Mouse (Mus musculus): ENCODE data around the gene Cwc25. TPM values are rescaled to one million over a fixed set of nuclear protein-coding genes. Genes with fewer than 3 reads are reported as not detected.
A peak's percentile ranks its signal among the peaks of the same experiment; 100 is the strongest.

Cwc25 gene
- polyA plus RNA-seq, 1 experiment from 2014 or later: 10.5 TPM

- Histone ChIP-seq H3K9ac (ENCODE audit: low read length) (no peak overlapping the region), H3K4me2 (ENCODE audit: low read length) (no peak overlapping the region), H3K27ac (ENCODE audit: low read depth) (peak overlapping the region; percentile 78; the same call in 1 of the 2 replicates), H3K27me3 (replicated peaks; ENCODE audit: control insufficient read depth, insufficient read depth, low read length) (no peaks in the 10 kb centered on the region), H3K9me3 (ENCODE audit: control insufficient read depth, low read length) (no peaks in the 10 kb centered on the region), H3K36me3 (ENCODE audit: control insufficient read depth, insufficient read depth, low read length) (peaks cover 52% of the 10 kb centered on the region), H3K4me1 (replicated peaks; ENCODE audit: control insufficient read depth, insufficient read depth, low read length) (peaks cover 91% of the 10 kb centered on the region), H3K4me3 (ENCODE audit: low read depth, low read length) (no peak overlapping the region)
- WGBS: 54% methylated on average over 7 of the region's 7 CpGs
- ATAC-seq (replicated peaks; ENCODE audit: low FRiP score, low TSS enrichment, low read depth): no peak
- no peak for DNase-seq (ENCODE audit: low spot score)
Observed at GRCm38 (mm10) chr11:97809235-97810121, 43.1 kb upstream of the Cwc25 start.

- ATAC-seq (replicated peaks; ENCODE audit: low FRiP score, low TSS enrichment, low read depth): 0 out of 2 replicates have a peak, but pooled peaks have one; percentile 5
- peaks cover 46% of the 10 kb centered on the region for H3K36me3 ChIP-seq (ENCODE audit: control insufficient read depth, insufficient read depth, low read length)
Observed at GRCm38 (mm10) chr11:97808621-97809234, 42.4 kb upstream of the Cwc25 start.

GRCm38 (mm10) chr11:97808093-97808492, 41.7 kb upstream of the Cwc25 start:
- 25% methylated on average over 2 of the region's 2 CpGs for WGBS
- H3K4me2 ChIP-seq (ENCODE audit: low read length): peak overlapping the region; percentile 25
- no peak for DNase-seq (ENCODE audit: low spot score)

More at GRCm38 (mm10) chr11:97808621-97809234, 42.4 kb upstream of the Cwc25 start:
- peak overlapping the region; percentile 25; the same call in 1 of the 2 replicates for H3K4me2 ChIP-seq (ENCODE audit: low read length)
- H3K27ac ChIP-seq (ENCODE audit: low read depth): peak overlapping the region; percentile 78; the same call in 1 of the 2 replicates
- no peaks in the 10 kb centered on the region for H3K27me3 ChIP-seq (replicated peaks; ENCODE audit: control insufficient read depth, insufficient read depth, low read length)
- no peak overlapping the region for H3K9ac ChIP-seq (ENCODE audit: low read length)
- no peak overlapping the region for H3K4me3 ChIP-seq (ENCODE audit: low read depth, low read length)
- H3K4me1 ChIP-seq (replicated peaks; ENCODE audit: control insufficient read depth, insufficient read depth, low read length): peaks cover 96% of the 10 kb centered on the region
- no peaks in the 10 kb centered on the region for H3K9me3 ChIP-seq (ENCODE audit: control insufficient read depth, low read length)
- peak; percentile 66 for DNase-seq (ENCODE audit: low spot score)
- 36% methylated on average over 5 of the region's 5 CpGs for WGBS

GRCm38 (mm10) chr11:97807626-97808025, 41.3 kb upstream of the Cwc25 start:
- WGBS: 20% methylated on average over 6 of the region's 6 CpGs
- Histone ChIP-seq H3K4me2 (ENCODE audit: low read length) (peak overlapping the region; percentile 25; the same call in 1 of the 2 replicates), H3K9me3 (ENCODE audit: control insufficient read depth, low read length) (no peaks in the 10 kb centered on the region), H3K4me1 (replicated peaks; ENCODE audit: control insufficient read depth, insufficient read depth, low read length) (peaks cover 94% of the 10 kb centered on the region), H3K4me3 (ENCODE audit: low read depth, low read length) (no peak overlapping the region), H3K27ac (ENCODE audit: low read depth) (peak overlapping the region; percentile 78), H3K36me3 (ENCODE audit: control insufficient read depth, insufficient read depth, low read length) (peaks cover 37% of the 10 kb centered on the region), H3K27me3 (replicated peaks; ENCODE audit: control insufficient read depth, insufficient read depth, low read length) (no peaks in the 10 kb centered on the region), H3K9ac (ENCODE audit: low read length) (no peak overlapping the region)
- DNase-seq (ENCODE audit: low spot score) (no peak), ATAC-seq (replicated peaks; ENCODE audit: low FRiP score, low TSS enrichment, low read depth) (no peak)

More at GRCm38 (mm10) chr11:97808093-97808492, 41.7 kb upstream of the Cwc25 start:
- H3K27me3 ChIP-seq (replicated peaks; ENCODE audit: control insufficient read depth, insufficient read depth, low read length): no peaks in the 10 kb centered on the region
- ATAC-seq (replicated peaks; ENCODE audit: low FRiP score, low TSS enrichment, low read depth): no peak
- H3K4me1 ChIP-seq (replicated peaks; ENCODE audit: control insufficient read depth, insufficient read depth, low read length): peaks cover 95% of the 10 kb centered on the region
- H3K36me3 ChIP-seq (ENCODE audit: control insufficient read depth, insufficient read depth, low read length): peaks cover 39% of the 10 kb centered on the region
- no peaks in the 10 kb centered on the region for H3K9me3 ChIP-seq (ENCODE audit: control insufficient read depth, low read length)
- peak overlapping the region; percentile 78 for H3K27ac ChIP-seq (ENCODE audit: low read depth)
- no peak overlapping the region for H3K4me3 ChIP-seq (ENCODE audit: low read depth, low read length)
- H3K9ac ChIP-seq (ENCODE audit: low read length): no peak overlapping the region

GRCm38 (mm10) chr11:97806613-97806964, 40.2 kb upstream of the Cwc25 start:
- Histone ChIP-seq H3K27ac (ENCODE audit: low read depth) (peak overlapping the region; percentile 80; the same call in 1 of the 2 replicates), H3K4me1 (replicated peaks; ENCODE audit: control insufficient read depth, insufficient read depth, low read length) (peaks cover 94% of the 10 kb centered on the region), H3K9ac (ENCODE audit: low read length) (no peak overlapping the region), H3K4me3 (ENCODE audit: low read depth, low read length) (no peak overlapping the region), H3K36me3 (ENCODE audit: control insufficient read depth, insufficient read depth, low read length) (peaks cover 37% of the 10 kb centered on the region), H3K9me3 (ENCODE audit: control insufficient read depth, low read length) (no peaks in the 10 kb centered on the region), H3K4me2 (ENCODE audit: low read length) (peak overlapping the region; percentile 55), H3K27me3 (replicated peaks; ENCODE audit: control insufficient read depth, insufficient read depth, low read length) (no peaks in the 10 kb centered on the region)
- 65% methylated on average over 7 of the region's 7 CpGs for WGBS
- DNase-seq (ENCODE audit: low spot score) (no peak), ATAC-seq (replicated peaks; ENCODE audit: low FRiP score, low TSS enrichment, low read depth) (no peak)

GRCm38 (mm10) chr11:97805662-97806612, 39.6 kb upstream of the Cwc25 start:
- Histone ChIP-seq H3K27me3 (replicated peaks; ENCODE audit: control insufficient read depth, insufficient read depth, low read length) (no peaks in the 10 kb centered on the region), H3K4me2 (ENCODE audit: low read length) (peak overlapping the region; percentile 55), H3K27ac (ENCODE audit: low read depth) (peak overlapping the region; percentile 80), H3K4me3 (ENCODE audit: low read depth, low read length) (0 out of 2 replicates have a peak overlapping the region, but pooled peaks have one; percentile 2), H3K36me3 (ENCODE audit: control insufficient read depth, insufficient read depth, low read length) (peaks cover 36% of the 10 kb centered on the region), H3K9ac (ENCODE audit: low read length) (0 out of 2 replicates have a peak overlapping the region, but pooled peaks have one; percentile 20), H3K9me3 (ENCODE audit: control insufficient read depth, low read length) (no peaks in the 10 kb centered on the region), H3K4me1 (replicated peaks; ENCODE audit: control insufficient read depth, insufficient read depth, low read length) (peaks cover 95% of the 10 kb centered on the region)
- WGBS: 21% methylated on average over 15 of the region's 15 CpGs
- peak; percentile 72 for DNase-seq (ENCODE audit: low spot score)
- ATAC-seq (replicated peaks; ENCODE audit: low FRiP score, low TSS enrichment, low read depth): no peak

GRCm38 (mm10) chr11:97804841-97805661, 38.7 kb upstream of the Cwc25 start:
- Histone ChIP-seq H3K9ac (ENCODE audit: low read length) (0 out of 2 replicates have a peak overlapping the region, but pooled peaks have one; percentile 6), H3K27me3 (replicated peaks; ENCODE audit: control insufficient read depth, insufficient read depth, low read length) (no peaks in the 10 kb centered on the region), H3K9me3 (ENCODE audit: control insufficient read depth, low read length) (no peaks in the 10 kb centered on the region), H3K36me3 (ENCODE audit: control insufficient read depth, insufficient read depth, low read length) (peaks cover 28% of the 10 kb centered on the region), H3K4me2 (ENCODE audit: low read length) (peak overlapping the region; percentile 55), H3K27ac (ENCODE audit: low read depth) (peak overlapping the region; percentile 80), H3K4me1 (replicated peaks; ENCODE audit: control insufficient read depth, insufficient read depth, low read length) (peaks cover 87% of the 10 kb centered on the region), H3K4me3 (ENCODE audit: low read depth, low read length) (peak overlapping the region; percentile 21)
- WGBS: 9% methylated on average over 9 of the region's 9 CpGs
- DNase-seq (ENCODE audit: low spot score) (peak; percentile 74), ATAC-seq (replicated peaks; ENCODE audit: low FRiP score, low TSS enrichment, low read depth) (0 out of 2 replicates have a peak, but pooled peaks have one; percentile 14)

All from intestine, embryonic 14.5 days (tissue).